Mouse (Mus musculus) B cell, adult 2 months (primary cell): ENCODE measurements around the gene Gstm1.
"Not testable (repeated sequence)": the region's sequence is repeated elsewhere in the genome, so short reads cannot be mapped to it uniquely, and the experiment has no call there.

Experiments used
- DNase-seq, 2 experiments: peaks; one replicate each; pipeline ENCODE4 v3.0.0; 2022

Gene Gstm1

GRCm38 (mm10) chr3:108014098-108014973 lies 3.4 kb downstream of the Gstm1 start:
- DNase-seq = no peak

DNA sequence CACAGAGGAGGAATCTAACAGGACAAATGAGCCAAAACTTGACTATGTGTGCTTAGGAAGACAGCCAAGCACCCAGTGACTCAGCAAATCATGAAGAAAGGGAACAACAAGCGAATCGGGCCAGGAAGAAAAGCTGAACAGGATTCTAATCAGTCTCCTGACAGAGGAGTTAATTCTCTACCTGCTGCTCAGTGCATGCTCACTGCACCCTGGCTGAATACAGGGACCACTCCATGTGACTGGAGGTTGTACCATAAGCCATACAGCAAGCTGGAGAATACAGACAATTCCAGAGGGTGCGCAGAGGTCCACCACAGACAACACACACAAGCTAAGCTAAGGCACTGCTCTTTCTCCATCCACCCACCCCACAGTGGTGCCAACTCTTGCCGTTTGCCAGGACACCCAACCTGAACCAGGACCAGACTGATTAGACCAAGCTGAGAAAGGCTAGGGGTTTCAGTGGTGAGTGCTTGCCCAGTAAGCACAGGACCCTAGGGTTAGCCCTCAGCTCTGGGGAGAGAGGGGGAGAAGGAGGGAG lies 4.4 kb downstream of the Gstm1 start:
- DNase-seq = no peak

DNA sequence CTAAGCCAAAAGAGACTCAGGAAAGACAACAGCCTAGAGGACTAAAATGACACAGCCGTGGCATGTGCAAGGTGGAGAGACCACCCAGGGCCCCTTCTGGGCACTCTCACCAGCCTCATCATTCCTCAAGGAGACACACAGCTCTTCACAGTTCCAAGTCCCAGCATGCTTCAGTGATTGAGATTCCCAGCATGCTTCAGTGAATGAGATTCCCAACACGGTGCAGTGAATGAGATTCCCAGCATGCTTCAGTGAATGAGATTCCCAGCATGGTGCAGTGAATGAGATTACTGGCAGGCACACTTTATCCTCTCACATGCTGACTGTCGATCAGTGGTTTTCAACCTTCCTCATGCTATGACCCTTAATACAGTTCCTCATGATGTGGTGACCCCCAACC lies 6.2 kb downstream of the Gstm1 start:
- no peak for DNase-seq

DNA sequence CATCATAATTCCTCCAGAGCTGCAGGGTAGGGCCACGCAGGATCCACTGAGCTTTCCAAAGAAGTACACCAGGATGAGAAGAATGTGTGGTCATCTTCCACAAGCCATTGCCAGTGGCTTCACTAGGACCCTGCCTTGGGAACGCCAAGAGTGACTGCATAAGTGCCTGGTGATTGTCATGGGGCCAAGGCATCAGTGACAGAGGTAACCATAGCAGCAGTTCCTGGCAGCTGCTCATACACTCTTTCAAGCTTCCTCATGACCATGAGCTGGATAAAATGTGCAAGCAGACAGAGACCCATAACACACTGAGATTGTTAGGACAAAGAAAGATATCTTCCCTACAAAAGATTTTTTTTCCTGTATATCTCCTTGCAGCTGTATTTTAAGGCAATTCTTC lies 7.5 kb downstream of the Gstm1 start:
- DNase-seq = no peak

- DNase-seq = no peak
Observed at GRCm38 (mm10) chr3:108002021-108002420, 15.8 kb downstream of the Gstm1 start.

GRCm38 (mm10) chr3:107999491-107999890 lies 18.3 kb downstream of the Gstm1 start:
- no peak for DNase-seq

- no peak for DNase-seq
Observed at GRCm38 (mm10) chr3:107998591-107998990, 19.2 kb downstream of the Gstm1 start.

DNA sequence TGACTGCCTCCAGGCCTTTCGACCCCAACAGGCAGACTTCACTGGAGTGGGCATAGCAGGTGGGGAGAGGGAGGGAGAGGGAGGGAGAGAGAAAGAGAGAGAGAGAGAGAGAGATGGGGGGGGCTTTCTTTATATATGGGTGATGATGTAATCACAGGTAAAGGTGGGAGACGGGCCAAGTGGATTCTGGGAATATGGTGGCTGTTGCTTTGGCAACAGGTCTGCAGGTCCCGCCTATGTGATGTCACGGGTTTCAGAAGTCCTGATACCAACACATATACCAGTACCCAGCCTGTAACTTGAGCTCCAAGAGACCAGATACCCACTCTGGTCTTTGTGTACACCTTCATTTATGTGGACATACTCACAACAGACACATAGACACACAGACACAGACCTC lies 21.2 kb downstream of the Gstm1 start:
- DNase-seq = no peak

DNA sequence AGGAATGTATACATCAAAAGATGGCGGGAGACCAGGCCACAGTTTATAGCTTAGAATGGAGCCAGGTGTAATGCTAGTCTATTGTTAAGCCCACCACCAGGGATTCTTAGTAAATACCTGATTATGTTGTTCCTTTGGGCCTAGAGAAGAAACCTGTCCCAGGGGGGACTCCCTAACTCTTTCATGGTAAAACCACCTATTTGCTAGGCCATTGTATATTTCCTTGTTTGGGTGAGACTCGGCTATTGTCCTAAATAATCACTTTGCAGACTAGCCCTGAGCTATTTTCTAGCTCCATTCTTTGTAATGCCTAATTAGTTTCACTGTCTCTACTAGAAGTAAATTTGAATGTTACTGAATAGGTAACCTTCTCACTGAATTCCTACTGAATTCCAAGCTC lies 21.8 kb downstream of the Gstm1 start:
- not testable (repeated sequence) for DNase-seq

DNA sequence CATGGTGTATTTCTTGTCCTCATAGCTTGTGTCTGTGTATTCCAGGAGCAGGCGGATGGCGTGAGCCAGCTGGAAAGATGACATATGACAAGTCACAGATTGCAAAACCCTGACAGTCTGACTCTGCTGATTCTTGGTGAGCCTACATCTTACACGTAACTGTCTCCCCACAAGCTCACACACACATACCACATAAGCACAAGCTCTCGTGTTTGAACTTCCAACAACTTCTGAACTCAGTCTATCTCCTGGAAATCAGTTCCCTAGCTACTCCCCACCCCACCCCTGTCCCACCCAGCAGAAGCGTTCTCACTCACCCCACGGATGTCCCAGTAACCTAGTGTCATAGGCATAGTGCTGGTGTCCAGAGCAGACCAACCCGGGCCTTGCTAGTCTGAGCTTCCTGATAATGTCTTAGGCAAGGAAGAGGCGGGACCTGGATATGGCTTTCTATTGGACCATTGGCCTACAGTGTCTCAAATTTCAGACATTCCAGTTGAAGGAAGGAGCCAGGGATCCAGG lies 31.7 kb downstream of the Gstm1 start, which contains the start of gene Gstm2:
Gene Gstm2 (minus strand): TSS at position 413 of the 522 bp plus-strand sequence.
- DNase-seq = no peak

- DNase-seq = not testable (repeated sequence)
Observed at GRCm38 (mm10) chr3:107985141-107985540, 32.6 kb downstream of the Gstm1 start.

DNA sequence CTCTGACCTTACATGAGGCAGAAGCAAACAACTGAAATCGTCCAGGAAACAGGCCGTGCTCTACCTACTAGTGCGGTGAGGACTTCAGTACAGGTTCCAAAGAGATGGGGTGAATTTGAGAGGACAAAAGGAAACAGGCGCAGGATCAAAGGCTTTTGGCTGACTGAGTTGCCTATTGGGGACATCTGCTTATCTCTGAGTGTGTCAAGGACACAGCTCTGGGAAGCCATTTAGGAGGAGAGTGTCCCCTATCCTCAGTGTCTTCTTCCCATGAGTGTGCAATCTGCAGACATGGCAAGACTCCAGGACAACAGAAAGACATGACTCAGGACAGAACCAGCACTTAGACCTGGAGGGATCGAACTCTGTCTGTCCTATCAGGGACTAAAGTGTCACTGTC lies 33.3 kb downstream of the Gstm1 start:
- no peak for DNase-seq

- no peak for DNase-seq
Observed at GRCm38 (mm10) chr3:107983771-107984170, 34.0 kb downstream of the Gstm1 start.

- DNase-seq = no peak
Observed at GRCm38 (mm10) chr3:107982726-107983125, 35.0 kb downstream of the Gstm1 start.

DNA sequence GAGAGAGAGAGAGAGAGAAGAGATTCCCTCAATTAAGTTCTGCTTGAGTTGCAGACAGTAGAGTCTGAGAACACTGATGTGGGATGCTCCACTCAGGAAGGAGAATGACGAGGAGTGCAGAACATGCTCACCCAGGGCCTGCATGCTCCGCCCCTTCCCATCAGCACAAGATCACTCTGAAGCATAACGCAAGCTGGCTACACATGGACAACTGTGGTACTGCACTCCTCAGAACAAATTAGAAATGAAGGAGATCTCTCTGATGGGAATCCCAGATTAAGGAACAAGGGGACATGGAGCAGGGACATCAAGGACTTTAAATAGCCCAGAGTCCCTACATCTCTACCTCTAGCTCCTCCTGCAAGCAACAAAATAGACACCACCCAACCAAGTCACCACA lies 36.5 kb downstream of the Gstm1 start:
- no peak for DNase-seq

- DNase-seq = no peak
Observed at GRCm38 (mm10) chr3:107977691-107978090, 40.1 kb downstream of the Gstm1 start.

DNA sequence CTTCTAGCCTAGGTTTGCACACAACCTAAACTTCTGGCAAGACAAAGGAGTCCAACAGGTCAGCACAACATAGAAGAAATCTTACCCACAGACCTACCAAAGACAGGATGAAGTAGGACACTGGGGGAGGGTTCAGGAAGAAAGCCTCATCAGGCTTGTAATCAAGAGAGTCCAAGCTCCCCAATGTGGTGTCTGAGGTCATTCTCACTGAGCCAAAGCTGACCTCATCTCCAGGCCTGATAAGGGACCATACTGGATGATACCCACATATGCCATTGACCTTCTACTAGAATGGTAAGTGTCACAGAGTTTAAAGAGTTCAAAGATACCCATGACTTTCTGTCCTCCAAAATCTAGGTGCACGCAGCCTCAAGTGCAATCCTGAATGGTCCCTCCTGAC lies 43.5 kb downstream of the Gstm1 start:
- no peak for DNase-seq

GRCm38 (mm10) chr3:107972070-107972469 lies 45.7 kb downstream of the Gstm1 start:
- DNase-seq = no peak

DNA sequence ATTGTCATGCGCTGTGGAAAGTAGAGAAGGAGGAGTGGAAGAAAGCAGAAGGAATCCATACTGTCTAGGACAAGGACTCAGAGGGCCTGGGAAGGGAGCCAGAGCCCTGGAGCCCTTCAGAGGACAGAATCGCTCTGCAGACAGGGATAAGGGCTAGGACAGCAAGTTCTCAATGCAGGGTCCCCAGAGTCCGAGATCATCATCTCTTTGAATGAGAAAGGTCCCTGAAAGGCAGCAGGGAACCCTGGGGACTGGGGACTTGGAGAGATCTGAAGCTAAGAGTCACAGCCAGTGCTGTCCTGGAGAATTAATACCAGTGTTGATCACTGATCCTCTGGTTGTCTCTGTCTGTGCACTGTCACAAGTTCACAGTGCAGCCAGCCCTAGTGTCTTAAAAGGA lies 46.7 kb downstream of the Gstm1 start:
- DNase-seq = not testable (repeated sequence)

- DNase-seq = no peak
Observed at GRCm38 (mm10) chr3:107968724-107969395, 48.9 kb downstream of the Gstm1 start, which contains the start of gene Gstm3. TSS of gene Gstm3 (minus strand) at chr3:107969283.

GRCm38 (mm10) chr3:107966631-107967030 lies 51.1 kb downstream of the Gstm1 start:
- DNase-seq = no peak

- DNase-seq = no peak
Observed at GRCm38 (mm10) chr3:107965592-107965991, 52.2 kb downstream of the Gstm1 start.

- no peak for DNase-seq
Observed at GRCm38 (mm10) chr3:107964656-107965308, 53.0 kb downstream of the Gstm1 start.
